Mouse (Mus musculus) embryo, embryonic 10 days (tissue): ENCODE measurements around the gene Ankrd33b.

Source experiments
- DNase-seq: peaks from one replicate; pipeline ENCODE4 v3.0.0-alpha.2; 2015; ENCODE audit warnings: low spot score

The Ankrd33b gene

GRCm38 (mm10) chr15:31366596-31367480 is 688 bp downstream of the Ankrd33b start:
- peak; percentile 45 for DNase-seq

DNA sequence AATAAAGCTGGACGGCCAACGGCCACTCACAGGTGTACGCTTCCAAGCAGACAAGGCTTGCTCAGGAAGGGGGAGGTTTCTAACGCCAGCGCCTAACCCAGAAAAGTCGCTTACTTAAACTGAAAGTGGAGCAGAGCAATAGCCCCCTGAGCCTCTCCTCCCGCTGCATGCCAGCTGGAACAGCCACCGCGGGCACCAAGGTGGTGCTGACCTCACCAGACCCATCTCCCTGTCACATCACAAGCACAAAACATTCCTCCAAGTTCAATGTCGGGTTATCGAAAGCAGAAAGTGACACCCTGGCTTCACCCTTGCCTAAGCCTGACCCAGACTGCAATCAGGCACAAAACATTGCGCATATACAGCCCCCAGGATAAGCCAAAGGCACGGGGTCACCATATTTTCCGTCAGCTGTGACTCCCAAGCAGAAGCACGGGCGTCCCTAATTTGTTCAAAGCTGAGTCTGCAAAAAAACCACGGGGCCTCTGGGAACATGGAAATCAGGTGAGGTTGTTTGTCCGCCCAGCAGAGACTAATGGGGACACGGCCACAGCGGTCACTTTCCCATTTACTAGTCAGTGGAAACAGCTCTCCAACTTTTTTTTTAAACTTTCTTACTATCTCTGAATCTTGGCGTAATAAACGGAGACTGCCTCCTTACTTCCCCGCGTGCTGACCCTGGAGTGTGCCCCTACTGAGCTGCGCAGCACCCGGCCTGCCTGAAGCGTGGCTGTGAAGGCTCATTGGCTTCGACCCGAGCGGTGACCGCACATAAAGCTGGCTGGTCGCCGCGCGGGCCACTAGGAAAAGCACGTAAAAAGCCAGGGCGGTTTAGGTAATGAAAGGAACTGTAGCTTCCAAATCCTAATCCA is 1.6 kb downstream of the Ankrd33b start:
- peak; percentile 58 for DNase-seq

DNA sequence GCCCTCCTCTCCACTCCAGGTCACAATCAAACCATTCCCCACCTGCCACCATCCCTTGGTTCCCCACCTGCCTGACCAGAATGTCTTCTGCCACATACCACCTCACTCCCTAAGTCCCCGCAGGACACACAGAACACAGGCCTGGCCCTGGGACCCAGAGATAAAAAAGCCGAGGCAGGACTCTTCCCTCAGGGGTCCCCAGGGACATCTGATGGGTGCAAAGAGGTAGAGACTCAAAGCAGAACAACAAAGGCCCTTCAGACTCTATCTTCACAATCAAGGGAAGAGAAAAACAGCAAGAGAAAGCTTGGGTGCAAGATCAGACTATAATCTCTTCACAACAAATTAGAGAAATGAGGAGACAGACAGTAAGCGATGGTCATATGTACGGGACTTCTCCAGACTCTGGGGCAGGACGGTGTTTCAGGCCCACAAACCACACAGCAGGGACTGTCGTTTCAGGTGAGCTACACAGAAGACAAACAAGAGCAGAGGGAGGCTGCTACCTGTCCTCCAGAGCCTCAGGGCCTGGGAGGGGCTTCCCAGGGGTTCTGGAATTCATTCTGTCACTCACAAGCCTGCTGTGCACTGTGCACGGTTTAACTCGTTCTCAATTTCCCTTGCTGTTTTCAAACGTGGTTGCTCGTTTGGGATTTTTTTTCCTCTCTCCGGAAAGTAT is 2.3 kb downstream of the Ankrd33b start:
- peak; percentile 16 for DNase-seq

DNA sequence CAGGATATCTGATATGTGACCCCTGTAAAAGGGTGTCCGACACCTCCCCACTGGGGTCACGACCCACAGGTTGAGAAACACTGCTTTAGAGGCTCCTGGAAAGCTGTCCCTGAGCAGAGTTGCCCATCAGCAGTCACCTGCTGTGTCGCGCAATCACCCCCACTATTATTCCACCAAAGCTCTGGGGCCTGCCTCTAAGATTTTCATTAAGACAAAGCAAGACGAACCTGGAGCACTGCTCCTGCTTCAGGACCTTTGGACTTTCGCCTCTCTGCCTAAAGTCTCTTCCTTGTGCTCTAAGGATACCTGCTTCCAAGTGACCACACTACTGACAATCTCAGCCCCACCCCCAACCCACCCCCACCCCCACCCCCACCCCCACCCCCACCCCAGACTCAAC is 3.1 kb downstream of the Ankrd33b start:
- DNase-seq: no peak

GRCm38 (mm10) chr15:31363981-31364361 is 3.6 kb downstream of the Ankrd33b start:
- DNase-seq: no peak

GRCm38 (mm10) chr15:31363241-31363980 is 4.1 kb downstream of the Ankrd33b start:
- DNase-seq: no peak

DNA sequence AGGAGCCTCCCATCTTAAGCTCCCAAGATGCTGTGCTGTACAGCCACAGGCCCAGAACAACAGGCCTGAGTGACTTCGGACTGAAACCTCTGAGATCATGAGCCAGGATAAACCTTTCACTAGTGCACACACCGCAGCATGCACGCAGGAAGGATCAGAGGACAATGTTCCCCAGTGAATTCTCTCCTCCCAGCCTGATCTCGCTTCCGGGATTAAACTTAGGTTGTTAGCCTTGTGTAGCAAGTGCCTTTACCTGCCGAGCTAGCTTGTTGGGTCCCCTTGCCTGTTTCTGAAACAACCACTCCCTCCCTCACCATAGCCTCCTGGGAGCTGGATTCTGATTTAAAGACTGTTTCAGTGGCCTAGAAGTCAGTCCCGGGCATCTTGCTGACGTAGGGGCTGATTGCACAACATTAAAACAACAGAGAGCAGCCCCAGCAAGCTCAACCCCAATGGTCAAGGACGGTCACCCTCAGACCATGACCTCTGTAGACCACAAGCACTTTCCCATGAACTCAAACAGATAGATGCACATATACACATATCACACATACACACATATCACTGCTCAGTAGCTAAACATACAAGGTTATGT is 6.2 kb downstream of the Ankrd33b start:
- no peak for DNase-seq

DNA sequence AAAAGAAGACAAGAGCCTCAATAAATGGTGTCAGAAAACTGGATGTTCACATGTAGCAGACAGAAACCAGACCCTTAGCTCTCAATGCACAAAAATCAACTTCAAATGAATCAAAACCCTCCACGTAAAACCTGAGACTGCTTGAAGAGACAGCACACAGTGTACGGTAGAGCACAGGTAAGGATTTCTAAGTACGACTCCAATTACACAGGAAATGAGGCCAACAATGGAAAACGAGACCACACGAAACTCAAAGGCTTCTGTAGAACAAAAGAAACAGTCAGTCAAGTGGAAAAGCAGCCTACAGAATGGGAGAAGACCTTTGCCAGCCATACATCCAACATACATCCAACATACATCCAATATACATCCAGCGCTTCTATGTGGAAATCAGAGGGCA is 6.9 kb downstream of the Ankrd33b start:
- DNase-seq: no peak

DNA sequence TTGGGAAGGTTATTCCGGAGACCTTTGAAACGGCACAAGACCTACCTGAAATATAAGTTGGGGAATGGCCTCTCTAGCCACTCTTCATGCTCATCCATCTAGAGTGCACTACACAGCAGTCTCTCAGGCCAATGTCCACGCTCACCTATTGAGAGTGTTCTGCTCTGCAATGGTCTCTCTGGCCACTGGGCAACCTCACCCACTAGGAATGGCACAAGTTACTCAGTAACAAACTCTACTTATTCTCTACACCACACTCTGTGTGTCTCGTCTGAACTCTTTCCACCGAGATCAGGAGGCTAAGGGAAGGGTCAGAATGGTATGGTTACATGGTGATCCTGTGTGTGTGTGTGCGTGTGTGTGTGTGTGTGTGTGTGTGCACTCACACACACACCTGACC is 7.7 kb downstream of the Ankrd33b start:
- no peak for DNase-seq

DNA sequence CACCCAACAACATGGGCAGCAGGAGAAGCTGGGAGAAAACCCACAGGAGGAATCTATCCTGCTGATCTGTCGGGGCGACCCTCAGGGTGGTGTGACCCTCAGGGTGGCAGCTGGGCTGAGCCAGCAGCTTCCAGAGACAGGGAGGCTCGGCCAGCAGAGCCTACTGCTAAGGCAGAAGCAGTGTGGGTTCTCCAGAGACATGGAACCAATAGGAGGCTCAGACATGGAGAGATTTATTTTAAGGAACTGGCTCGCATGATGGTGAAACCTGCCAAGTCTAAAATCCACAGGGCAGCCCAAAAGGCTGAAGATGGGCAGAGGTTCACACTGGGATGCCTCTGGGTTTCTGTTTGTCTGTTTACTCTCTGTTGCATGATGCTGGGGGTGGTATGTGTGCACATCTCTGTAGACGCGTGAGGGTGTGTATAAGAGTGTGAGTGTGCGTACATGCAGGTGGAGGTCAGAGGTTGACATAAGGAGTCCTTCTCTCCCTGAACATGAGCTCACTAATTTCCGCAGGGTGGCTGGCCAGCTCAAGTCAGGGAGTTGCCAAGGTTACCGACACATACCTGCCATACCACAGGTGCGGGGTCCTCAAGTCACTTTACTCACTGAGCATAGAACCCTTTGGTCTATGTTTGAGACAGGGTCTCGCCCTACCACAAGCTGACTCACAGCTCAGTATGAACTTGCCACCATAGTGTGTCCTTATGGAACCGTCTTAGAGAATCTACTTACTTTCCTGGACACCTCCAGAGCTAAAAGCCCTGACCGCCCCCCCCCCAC is 14.8 kb downstream of the Ankrd33b start:
- DNase-seq: no peak

- no peak for DNase-seq
Measured at GRCm38 (mm10) chr15:31349810-31350341, 17.6 kb downstream of the Ankrd33b start.

- no peak for DNase-seq
Measured at GRCm38 (mm10) chr15:31349046-31349445, 18.5 kb downstream of the Ankrd33b start.

DNA sequence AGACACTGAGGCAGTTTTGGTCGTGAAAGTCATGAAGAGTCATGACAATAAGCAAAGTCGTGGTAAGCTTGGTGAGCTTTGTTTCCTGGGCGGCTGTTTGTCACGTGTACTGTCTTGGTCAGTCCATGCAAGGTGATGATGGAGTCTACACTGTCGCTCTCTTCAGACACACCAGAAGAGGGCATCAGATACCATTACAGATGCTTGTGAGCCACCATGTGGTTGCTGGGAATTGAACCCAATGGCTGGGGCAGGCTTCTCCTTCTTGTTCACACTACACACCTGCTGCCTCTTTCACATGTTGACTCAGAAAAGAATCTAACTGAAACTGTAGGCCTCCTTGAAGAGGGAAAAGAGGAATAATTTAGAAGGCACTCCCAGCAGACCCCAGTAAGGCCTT is 19.3 kb downstream of the Ankrd33b start:
- no peak for DNase-seq

DNA sequence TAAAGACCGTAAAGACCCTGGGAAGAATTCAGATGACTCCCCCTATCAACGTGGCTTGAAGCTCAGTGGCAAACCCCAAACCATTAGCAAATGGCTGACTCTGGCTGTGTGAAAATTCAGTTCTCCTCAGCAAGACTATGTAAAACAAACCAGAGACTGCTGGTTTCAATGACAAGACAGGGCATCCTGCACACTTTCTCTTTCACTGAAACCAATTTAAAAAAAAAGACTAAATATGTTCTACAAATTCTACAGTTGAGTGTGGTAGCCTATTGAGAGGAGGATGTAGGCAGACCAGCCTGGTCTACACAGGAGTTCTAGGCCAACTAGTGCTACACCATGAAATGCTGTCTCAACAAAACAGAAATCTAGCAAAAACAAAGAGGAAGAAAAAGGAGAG is 21.0 kb downstream of the Ankrd33b start:
- no peak for DNase-seq

- DNase-seq: no peak
Measured at GRCm38 (mm10) chr15:31345366-31345765, 22.2 kb downstream of the Ankrd33b start.

DNA sequence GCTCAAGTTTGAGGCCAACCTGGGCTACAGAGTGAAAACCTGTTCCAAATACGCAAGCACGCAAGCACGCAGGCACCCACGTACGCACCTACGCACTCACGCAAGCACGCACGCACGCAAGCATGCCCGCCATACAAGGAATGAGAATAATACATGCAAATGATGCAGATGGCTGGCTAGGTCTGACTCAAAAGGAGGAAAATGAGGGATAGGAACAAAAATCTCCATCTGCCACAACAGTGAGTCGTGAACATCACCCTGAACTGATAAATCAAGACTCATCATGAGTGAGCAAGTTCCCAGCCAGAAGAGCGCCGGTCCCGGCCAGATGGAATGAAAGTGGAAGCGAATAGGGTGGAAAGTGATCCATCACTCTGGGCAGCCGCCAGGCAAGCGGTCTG is 22.7 kb downstream of the Ankrd33b start:
- DNase-seq: peak; percentile 29

DNA sequence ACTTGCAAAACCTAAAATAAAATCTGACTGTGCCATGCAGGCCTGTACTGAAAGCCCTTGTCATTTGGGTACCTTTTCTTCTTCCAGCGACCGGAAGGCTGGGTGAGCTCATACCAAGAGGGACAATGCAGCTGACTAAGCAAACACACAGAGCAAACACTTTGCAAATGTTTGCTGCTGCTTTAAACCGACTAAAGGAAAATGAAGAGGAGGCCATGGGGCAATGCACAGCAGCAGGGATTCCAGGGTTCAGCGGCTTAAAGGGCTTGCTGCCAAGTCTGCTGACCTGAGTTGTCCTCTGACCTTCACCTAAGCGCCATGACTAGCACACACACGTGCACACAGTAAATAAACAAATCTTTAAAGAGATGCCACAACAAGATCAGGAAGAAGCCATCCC is 23.9 kb downstream of the Ankrd33b start:
- DNase-seq: peak; percentile 49

- DNase-seq: no peak
Measured at GRCm38 (mm10) chr15:31342496-31342901, 25.0 kb downstream of the Ankrd33b start.

- DNase-seq: no peak
Measured at GRCm38 (mm10) chr15:31342001-31342400, 25.5 kb downstream of the Ankrd33b start.

DNA sequence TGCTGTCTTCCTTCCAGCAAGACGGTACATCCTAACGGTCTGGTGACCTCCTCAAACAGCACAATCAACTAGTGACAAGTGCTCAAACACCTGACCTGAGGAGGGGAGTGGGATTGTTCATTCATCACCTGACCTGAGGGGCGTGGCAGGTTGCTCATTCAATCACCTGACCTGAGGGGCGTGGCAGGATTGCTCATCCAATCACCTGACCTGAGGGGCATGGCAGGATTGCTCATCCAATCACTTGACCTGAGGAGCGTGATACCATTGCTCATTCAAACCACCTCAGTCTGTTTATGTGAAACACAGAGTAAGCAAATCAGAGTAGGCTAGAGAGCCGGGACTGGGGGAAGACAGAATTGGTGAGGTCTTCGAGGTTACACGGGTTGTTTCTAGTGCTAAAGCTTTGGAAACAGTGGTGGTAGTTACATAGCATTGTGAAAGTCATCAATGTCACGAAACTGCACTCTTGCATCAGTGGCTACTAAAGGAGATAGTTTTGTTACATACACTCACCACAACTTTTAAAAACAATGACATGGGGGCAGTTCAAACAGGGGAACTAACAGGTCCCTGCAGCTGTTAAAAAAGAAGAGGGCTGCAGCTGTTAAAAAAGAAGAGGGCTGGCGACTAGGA is 28.8 kb downstream of the Ankrd33b start:
- DNase-seq: no peak
